Mouse (Mus musculus): ENCODE measurements around the gene Akr1b8.
"Not testable (repeated sequence)": the region's sequence is repeated elsewhere in the genome, so short reads cannot be mapped to it uniquely, and the experiment has no call there.

The Akr1b8 gene

DNA sequence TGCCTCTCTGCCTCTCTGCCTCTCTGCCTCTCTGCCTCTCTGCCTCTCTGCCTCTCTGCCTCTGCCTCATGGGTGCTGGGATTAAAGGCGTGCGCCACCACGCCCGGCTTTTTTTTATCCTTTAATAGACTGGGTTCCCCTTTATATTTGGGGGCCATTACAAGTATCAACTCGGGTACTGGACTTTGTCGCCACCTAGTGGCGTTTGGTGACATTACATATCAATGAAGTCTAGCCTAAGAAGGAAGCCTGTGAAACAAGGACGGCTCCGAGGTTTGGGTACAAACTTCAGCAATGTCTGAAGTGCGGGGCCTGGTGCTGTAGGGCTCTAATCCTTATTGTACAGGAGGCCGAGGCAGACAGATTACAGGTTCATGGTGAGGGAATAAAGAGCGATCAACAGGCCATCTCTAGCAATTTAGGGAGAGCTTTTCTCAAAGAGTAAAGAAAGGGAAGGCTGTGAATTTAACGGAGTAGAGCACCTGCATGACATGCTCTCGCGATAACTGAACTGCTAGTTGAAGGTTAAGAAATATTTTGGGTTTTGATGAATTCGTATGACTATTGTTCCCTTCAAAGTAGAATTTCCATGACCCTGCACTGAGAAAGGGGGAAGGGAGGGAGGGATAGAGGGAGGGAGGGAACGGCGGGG, 17.9 kb downstream of the Akr1b8 start:
- TF ChIP-seq NANOG (IDR thresholded peaks at IDR 0.05; ENCODE audit: borderline replicate concordance, low read length): no peak
- peak; percentile 70 for TF ChIP-seq CTCF (conservative IDR thresholded peaks at IDR 0.05; ENCODE audit: low read length)
- TF ChIP-seq POU5F1 (IDR thresholded peaks at IDR 0.05; ENCODE audit: borderline replicate concordance, low read length): no peak
- H3K4me1 ChIP-seq (replicated peaks; ENCODE audit: low read depth, low read length): peaks cover 7% of the 10 kb centered on the region
- no peaks in the 10 kb centered on the region for H3K27me3 ChIP-seq (ENCODE audit: insufficient read depth, low read length)
- H3K36me3 ChIP-seq (ENCODE audit: insufficient read depth, low read length): no peaks in the 10 kb centered on the region
- no peak overlapping the region for H3K4me3 ChIP-seq (replicated peaks; ENCODE audit: low read length)
- H3K9me3 ChIP-seq (ENCODE audit: low read length): no peaks in the 10 kb centered on the region

DNA sequence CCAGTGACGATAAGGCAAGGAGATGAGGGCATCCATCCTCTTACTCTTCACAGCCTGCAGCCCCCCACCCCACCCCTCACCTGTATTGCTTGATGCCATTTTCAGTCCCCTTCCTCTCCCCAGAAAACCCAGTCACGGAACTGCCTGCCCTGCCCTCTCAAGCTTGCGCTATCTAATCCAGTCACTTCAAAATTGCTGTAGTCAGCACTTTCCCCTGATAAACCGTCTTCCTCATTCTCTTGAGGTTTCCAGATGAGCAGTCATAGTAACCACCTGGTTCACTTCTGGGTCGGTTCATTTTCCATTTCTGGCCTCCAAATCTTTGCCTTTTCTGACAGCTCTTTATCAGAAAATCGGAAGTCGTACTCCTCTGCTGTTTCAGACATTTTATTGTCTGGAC, 19.9 kb downstream of the Akr1b8 start:
- TF ChIP-seq POU5F1 (IDR thresholded peaks at IDR 0.05; ENCODE audit: borderline replicate concordance, low read length) (no peak), CTCF (conservative IDR thresholded peaks at IDR 0.05; ENCODE audit: low read length) (no peak), NANOG (IDR thresholded peaks at IDR 0.05; ENCODE audit: borderline replicate concordance, low read length) (no peak)
- Histone ChIP-seq H3K9me3 (ENCODE audit: low read length) (no peaks in the 10 kb centered on the region), H3K27me3 (ENCODE audit: insufficient read depth, low read length) (no peaks in the 10 kb centered on the region), H3K36me3 (ENCODE audit: insufficient read depth, low read length) (no peaks in the 10 kb centered on the region), H3K4me1 (replicated peaks; ENCODE audit: low read depth, low read length) (peaks cover 3% of the 10 kb centered on the region; the same call in 1 of the 2 replicates), H3K4me3 (replicated peaks; ENCODE audit: low read length) (no peak overlapping the region)

DNA sequence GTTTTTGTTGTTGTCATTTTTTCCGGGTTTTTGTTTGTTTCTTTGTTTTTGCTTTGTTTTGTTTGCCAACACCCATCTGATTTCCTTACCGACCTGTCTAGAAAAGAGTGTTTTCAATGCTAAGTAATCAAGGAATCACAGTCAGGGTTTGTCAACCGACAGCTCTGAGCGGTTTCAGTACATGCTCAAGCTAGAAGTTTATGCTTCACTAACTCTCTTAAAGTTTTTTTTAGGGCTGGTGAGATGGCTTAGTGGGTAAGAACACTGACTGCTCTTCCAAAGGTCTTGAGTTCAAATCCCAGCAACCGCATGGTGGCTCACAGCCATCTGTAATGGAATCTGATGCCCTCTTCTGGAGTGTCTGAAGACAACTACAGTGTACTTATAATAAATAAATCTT, 22.0 kb downstream of the Akr1b8 start:
- H3K4me1 ChIP-seq (replicated peaks; ENCODE audit: low read depth, low read length); H3K36me3 ChIP-seq (ENCODE audit: insufficient read depth, low read length); H3K9me3 ChIP-seq (ENCODE audit: low read length); H3K27me3 ChIP-seq (ENCODE audit: insufficient read depth, low read length); H3K4me3 ChIP-seq (replicated peaks; ENCODE audit: low read length): not testable (repeated sequence)

DNA sequence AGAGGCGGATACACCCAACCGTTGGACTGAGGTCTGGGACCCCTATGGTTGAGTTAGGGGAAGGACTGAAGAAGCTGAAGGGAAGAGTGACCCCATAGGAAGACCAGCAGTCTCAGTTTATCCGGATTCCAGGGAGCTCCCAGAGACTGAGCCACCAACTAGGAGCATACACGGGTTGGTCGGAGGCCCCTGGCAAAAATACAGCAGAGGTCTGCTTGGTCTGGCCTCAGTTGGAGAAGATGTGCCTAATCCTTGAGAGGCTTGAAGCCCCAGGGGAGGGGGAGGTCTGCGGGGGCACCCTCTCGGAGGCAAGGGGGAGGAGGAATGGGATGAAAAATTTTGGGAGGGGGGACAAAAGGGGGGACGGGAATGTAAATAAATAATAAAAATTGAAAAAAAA, 29.5 kb downstream of the Akr1b8 start:
- Histone ChIP-seq H3K4me3 (replicated peaks; ENCODE audit: low read length) (peak overlapping the region; percentile 79), H3K36me3 (ENCODE audit: insufficient read depth, low read length) (peaks cover 10% of the 10 kb centered on the region), H3K9me3 (ENCODE audit: low read length) (no peaks in the 10 kb centered on the region), H3K27me3 (ENCODE audit: insufficient read depth, low read length) (0 out of 2 replicates have a peak, but pooled peaks cover 2% of the 10 kb centered on the region), H3K4me1 (replicated peaks; ENCODE audit: low read depth, low read length) (peaks cover 23% of the 10 kb centered on the region)
- TF ChIP-seq NANOG (IDR thresholded peaks at IDR 0.05; ENCODE audit: borderline replicate concordance, low read length) (no peak), POU5F1 (IDR thresholded peaks at IDR 0.05; ENCODE audit: borderline replicate concordance, low read length) (no peak), CTCF (conservative IDR thresholded peaks at IDR 0.05; ENCODE audit: low read length) (no peak)

DNA sequence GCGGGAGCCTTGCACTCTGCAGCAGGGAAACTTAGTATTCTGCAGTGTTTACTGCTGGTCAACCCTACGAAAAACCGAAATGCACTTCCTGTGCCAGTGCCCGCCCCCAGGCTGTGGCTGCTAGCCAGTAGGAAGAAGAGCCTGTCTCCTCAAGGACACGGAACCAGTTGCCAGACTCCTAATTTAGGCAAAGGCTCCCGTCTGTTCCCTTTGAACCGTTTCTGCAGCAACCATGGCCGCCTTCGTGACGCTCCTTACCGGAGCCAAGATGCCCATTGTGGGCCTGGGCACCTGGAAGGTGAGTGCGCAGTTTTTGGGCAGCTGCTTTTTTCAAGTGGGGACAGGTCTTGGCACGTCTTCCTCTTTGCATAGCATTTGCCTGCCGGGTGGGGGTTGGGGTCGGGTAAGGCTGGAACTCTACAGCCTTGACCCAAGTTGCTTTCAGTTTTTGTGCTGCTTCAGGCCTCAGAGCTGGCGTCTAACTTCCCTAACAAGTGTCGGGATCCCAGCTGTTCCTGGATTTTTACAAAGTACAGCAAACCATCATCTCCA, 30.3 kb downstream of the Akr1b8 start, which contains the start of gene Akr1b10:
Gene Akr1b10, plus strand, starts transcription at position 109 of the 552 bp plus-strand sequence.
- peaks cover 23% of the 10 kb centered on the region for H3K4me1 ChIP-seq (replicated peaks; ENCODE audit: low read depth, low read length)
- H3K36me3 ChIP-seq (ENCODE audit: insufficient read depth, low read length): peaks cover 18% of the 10 kb centered on the region
- H3K27me3 ChIP-seq (ENCODE audit: insufficient read depth, low read length): 0 out of 2 replicates have a peak, but pooled peaks cover 2% of the 10 kb centered on the region
- peak within 1 kb of the TSS; percentile 79 for H3K4me3 ChIP-seq (replicated peaks; ENCODE audit: low read length)
- TF ChIP-seq CTCF (conservative IDR thresholded peaks at IDR 0.05; ENCODE audit: low read length): no peak
- TF ChIP-seq POU5F1 (IDR thresholded peaks at IDR 0.05; ENCODE audit: borderline replicate concordance, low read length): no peak
- no peak for TF ChIP-seq NANOG (IDR thresholded peaks at IDR 0.05; ENCODE audit: borderline replicate concordance, low read length)
- no peaks in the 10 kb centered on the region for H3K9me3 ChIP-seq (ENCODE audit: low read length)

DNA sequence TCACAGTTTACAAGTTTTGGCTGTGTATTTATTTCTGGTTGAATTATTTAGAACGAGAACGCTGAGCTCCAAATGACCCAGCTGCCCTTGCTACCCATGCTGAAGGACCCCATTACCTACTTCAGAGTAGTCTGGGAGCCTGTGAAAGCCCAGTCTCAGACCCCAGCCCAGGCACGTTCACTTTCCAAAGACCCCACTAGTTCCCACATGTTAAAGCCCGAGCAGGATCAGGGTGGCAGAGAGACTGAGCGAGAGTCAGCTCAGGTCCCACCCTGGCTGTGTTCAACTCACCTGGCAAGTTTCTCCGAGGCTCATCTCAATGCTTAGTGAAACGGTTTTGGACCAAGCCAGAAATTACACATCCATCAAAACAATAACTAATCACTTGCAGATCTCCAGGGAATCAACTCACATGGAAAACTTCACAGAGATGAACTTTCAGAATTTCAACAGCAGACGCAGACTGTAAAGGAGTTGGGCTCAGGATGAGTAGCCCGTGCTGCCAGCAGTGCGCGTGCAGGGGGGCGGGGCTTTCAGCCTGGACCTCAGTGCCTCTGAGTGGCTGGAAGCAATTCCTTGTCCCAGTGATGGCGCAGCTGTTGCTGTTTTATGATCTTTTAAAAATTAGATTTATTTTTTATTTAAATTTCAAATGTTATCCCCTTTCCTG, 30.9 kb downstream of the Akr1b8 start:
- Histone ChIP-seq H3K27me3 (ENCODE audit: insufficient read depth, low read length) (0 out of 2 replicates have a peak, but pooled peaks cover 2% of the 10 kb centered on the region), H3K4me3 (replicated peaks; ENCODE audit: low read length) (peak overlapping the region; percentile 79), H3K4me1 (replicated peaks; ENCODE audit: low read depth, low read length) (peaks cover 23% of the 10 kb centered on the region), H3K9me3 (ENCODE audit: low read length) (no peaks in the 10 kb centered on the region), H3K36me3 (ENCODE audit: insufficient read depth, low read length) (peaks cover 23% of the 10 kb centered on the region)
- TF ChIP-seq CTCF (conservative IDR thresholded peaks at IDR 0.05; ENCODE audit: low read length): no peak
- TF ChIP-seq POU5F1 (IDR thresholded peaks at IDR 0.05; ENCODE audit: borderline replicate concordance, low read length): no peak
- no peak for TF ChIP-seq NANOG (IDR thresholded peaks at IDR 0.05; ENCODE audit: borderline replicate concordance, low read length)

DNA sequence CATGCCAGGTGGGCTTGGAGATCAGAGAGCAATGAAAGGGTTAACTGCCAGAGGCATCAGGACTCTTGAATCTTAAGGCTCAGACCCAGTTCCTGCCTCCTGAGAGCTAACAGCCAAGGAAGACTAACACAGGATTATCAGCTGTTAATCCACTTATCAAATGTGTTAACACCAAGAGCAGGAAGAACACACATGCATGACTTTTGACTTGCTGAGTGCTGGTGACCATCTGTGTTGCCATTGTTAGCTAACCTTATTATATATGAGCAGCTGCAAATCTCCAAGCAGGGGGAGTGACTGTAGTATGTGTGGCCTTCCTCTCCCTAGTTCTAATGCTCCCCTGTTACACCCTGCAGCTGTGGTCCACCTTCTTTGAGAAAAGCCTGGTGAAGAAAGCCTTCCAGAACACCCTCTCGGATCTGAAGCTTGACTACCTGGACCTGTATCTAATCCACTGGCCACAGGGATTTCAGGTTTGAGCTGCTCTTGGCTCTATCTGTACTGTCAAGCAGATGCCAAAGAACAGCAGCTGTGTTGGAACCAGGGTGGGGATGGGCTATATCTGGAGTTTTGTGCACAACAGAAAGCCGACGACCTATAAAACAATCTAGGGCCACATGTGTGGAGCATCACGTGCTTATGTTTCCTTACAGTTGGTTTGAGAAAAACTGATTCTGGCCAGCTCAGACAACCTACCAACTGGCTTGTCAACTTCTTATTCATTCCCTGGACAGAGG, 34.7 kb downstream of the Akr1b8 start:
- TF ChIP-seq POU5F1 (IDR thresholded peaks at IDR 0.05; ENCODE audit: borderline replicate concordance, low read length): no peak
- TF ChIP-seq CTCF (conservative IDR thresholded peaks at IDR 0.05; ENCODE audit: low read length): no peak
- no peak for TF ChIP-seq NANOG (IDR thresholded peaks at IDR 0.05; ENCODE audit: borderline replicate concordance, low read length)
- Histone ChIP-seq H3K36me3 (ENCODE audit: insufficient read depth, low read length) (peaks cover 56% of the 10 kb centered on the region), H3K4me1 (replicated peaks; ENCODE audit: low read depth, low read length) (peaks cover 15% of the 10 kb centered on the region), H3K27me3 (ENCODE audit: insufficient read depth, low read length) (no peaks in the 10 kb centered on the region; the same call in 1 of the 2 replicates), H3K9me3 (ENCODE audit: low read length) (no peaks in the 10 kb centered on the region), H3K4me3 (replicated peaks; ENCODE audit: low read length) (no peak overlapping the region)

DNA sequence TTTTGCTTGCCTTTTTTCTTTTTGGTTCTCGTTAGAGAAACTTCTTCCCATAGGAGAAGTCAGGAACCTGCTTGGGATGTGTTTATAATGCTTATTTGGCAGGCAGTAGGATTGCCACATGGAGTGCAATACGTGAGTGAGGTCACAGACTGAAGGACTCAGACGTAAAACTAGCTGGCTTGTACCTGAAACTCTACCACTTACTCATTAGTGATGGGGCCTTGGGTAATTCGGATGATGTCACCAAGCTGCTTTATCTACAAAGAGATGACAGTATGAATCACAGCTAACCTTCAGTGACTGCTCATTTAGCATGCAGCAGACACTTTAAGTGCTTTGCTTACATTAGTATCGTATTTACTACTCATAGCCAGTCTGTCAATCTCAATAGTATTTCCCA, 42.0 kb downstream of the Akr1b8 start:
- H3K4me1 ChIP-seq (replicated peaks; ENCODE audit: low read depth, low read length): peaks cover 29% of the 10 kb centered on the region
- no peak overlapping the region for H3K4me3 ChIP-seq (replicated peaks; ENCODE audit: low read length)
- TF ChIP-seq NANOG (IDR thresholded peaks at IDR 0.05; ENCODE audit: borderline replicate concordance, low read length) (no peak), CTCF (conservative IDR thresholded peaks at IDR 0.05; ENCODE audit: low read length) (no peak), POU5F1 (IDR thresholded peaks at IDR 0.05; ENCODE audit: borderline replicate concordance, low read length) (no peak)
- H3K9me3 ChIP-seq (ENCODE audit: low read length): no peaks in the 10 kb centered on the region; the same call in 1 of the 2 replicates
- peaks cover 51% of the 10 kb centered on the region for H3K36me3 ChIP-seq (ENCODE audit: insufficient read depth, low read length)
- no peaks in the 10 kb centered on the region; the same call in 1 of the 2 replicates for H3K27me3 ChIP-seq (ENCODE audit: insufficient read depth, low read length)

Data from E14TG2a.4 (cell line).